Mouse (Mus musculus) gastrocnemius, postnatal 10 days (tissue): ENCODE measurements around the gene Cpz. TPM values are rescaled to one million over a fixed set of nuclear protein-coding genes. Genes with fewer than 3 reads are reported as not detected.

Experiments
- DNase-seq: peaks from one replicate; pipeline ENCODE4 v3.0.0; 2021; ENCODE audit warnings: mixed read lengths
- long read RNA-seq, 2 experiments: library from polyadenylated mRNA; stranded (forward); transcript quantifications; one replicate each; pipeline ENCODE4 v2.0.0; 2021
- total RNA-seq, 2 experiments: library from RNA; stranded (reverse); gene quantifications; 2 replicates each; pipeline ENCODE4 v1.2.3; 2021

Gene Cpz
- total RNA-seq = 10 to 100 TPM; 18.3 to 26.3 TPM
- long read RNA-seq, experiment 1, transcript Cpz-201 (11 exons, 2,245 nt) = major isoform, 12 of 15 reads
- long read RNA-seq, experiment 1, partial matches to known transcripts = 3 of 15 reads
- long read RNA-seq, experiment 1, other reads (novel, unspliced or antisense) = 0 of 15 reads
- long read RNA-seq, experiment 2, transcript Cpz-201 (11 exons, 2,245 nt) = major isoform, 10 of 14 reads
- long read RNA-seq, experiment 2, partial matches to known transcripts = 3 of 14 reads
- long read RNA-seq, experiment 2, other reads (novel, unspliced or antisense) = 1 of 14 reads

DNA sequence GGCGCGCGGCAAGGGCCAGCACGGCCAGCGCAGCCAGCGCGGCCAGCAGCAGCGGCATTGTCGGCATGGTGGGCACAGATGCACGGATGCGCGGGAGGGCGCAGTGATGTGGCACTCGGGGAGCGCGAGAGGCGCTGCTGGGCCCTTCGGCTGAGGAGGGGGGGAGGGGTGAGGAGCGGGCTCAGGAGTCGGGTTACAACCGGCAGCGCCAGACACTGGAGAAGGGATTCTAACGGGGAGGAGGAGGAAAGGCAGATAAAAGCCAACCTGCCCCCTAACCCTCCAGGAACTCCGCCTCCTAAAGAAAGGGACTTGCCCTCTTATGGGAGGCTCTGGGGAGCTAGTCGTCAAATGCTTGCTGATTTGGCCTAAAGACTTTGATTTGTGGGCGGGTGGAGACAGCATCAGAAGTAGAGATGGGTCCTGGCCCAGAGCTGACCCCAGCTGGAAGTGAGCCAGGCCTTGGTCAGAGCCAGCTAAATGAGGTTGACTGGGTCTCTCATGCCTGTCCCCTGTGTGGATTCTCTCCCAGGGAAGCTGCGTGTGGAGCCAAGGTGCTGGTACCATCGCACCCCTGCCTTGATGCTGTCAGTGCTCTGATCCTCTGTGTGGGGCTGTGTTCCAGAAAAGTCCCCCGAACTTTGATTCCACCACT is at the start of gene Cpz:
TSS of gene Cpz (minus strand) at position 230 of the 655 bp plus-strand sequence.
- DNase-seq = peak; percentile 53

DNA sequence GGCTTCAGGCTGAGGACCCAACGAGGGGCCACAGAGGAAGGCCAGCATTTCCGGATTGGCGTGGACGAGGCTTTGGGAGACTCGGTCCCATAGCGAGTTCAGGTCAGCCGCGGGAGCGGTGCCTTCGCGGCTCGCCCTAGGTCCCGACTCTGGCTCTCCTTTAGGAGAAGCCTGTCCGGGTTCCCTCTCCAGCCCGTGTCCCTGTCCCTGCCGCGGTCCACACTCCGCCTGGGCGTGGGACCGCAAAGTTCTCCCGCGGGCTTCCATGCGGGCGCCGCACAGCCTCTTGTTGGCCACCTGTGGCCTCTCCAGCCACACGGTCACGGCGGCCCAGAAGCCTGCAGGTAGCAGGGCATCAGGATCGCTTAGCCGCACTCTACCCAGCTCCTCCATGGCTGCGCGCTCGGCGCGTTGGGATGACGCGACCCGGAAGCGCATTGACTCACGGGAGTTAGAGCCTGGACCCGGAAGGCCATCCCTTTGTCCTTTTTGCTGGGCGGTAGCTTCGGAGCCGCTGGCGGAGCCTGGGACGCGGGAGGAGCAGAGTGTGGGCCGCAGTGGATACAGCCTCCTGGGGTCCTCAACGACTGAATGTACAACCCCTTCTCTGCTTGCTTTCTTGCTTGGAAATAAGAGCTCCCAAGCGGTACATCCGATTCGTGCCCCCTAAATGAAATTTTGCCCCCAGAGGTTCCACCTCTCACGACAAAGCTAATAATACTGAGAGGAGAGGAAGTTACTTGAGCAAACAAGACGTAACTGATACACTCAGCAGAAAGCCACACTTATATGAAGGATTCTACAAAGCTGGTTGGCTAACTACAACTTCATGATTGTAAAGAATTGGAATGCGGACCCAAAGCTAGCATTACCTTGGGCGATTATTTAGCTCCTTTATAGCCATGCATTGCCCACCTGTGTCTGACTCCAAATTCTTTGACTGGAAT is 49.4 kb upstream of the Cpz start, which contains the start of gene Trmt44:
TSS of gene Trmt44 (minus strand) at position 418 of the 947 bp plus-strand sequence.
- DNase-seq = peak; percentile 91

GRCm38 (mm10) chr5:35571546-35571945 is 46.0 kb upstream of the Cpz start:
- DNase-seq = no peak

GRCm38 (mm10) chr5:35566632-35567031 is 41.1 kb upstream of the Cpz start:
- no peak for DNase-seq

DNA sequence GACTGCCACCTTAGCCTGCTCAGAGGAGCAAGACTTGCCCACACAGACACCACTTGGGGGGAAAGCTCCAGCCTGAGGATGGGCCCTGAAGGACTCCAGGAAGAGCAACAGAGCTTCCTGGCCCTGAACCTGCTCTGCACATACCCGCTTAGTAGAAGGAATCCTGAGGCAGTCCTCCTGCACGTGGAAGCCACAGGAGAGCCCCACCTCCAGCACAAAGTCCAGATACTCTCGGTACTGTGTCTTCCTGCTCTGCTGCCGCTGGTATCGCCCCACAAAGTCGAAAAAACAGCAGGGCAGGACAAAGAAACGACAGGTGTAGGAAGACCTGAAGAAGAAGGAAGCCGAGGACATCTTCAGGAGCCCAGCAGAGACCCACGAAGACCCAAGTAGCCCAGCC is 39.7 kb upstream of the Cpz start:
- no peak for DNase-seq

GRCm38 (mm10) chr5:35563449-35563848 is 38.0 kb upstream of the Cpz start:
- DNase-seq = peak; percentile 91

DNA sequence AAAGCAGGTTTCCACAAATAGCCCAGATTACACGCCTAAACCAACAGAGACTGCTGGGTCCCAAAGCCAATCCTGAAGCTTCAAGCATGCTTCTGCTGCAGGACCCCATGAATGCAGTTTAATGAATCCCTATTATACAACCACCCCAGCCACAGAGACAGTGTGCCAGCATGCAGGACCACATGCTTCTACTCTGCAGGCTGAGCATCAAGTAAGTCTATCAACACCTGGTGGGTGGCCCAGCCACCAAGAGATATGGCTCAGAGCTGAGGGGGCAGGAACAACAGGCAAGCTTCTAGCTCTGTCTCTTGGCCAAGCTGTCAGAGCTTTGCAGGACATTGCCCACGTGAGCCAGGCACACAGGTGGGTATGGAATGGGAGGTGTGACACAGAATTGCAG is 37.1 kb upstream of the Cpz start:
- DNase-seq = no peak

GRCm38 (mm10) chr5:35559447-35559846 is 33.9 kb upstream of the Cpz start:
- no peak for DNase-seq

- DNase-seq = no peak
Observed at GRCm38 (mm10) chr5:35557946-35558621, 32.6 kb upstream of the Cpz start.

GRCm38 (mm10) chr5:35556393-35556792 is 30.9 kb upstream of the Cpz start:
- DNase-seq = no peak

DNA sequence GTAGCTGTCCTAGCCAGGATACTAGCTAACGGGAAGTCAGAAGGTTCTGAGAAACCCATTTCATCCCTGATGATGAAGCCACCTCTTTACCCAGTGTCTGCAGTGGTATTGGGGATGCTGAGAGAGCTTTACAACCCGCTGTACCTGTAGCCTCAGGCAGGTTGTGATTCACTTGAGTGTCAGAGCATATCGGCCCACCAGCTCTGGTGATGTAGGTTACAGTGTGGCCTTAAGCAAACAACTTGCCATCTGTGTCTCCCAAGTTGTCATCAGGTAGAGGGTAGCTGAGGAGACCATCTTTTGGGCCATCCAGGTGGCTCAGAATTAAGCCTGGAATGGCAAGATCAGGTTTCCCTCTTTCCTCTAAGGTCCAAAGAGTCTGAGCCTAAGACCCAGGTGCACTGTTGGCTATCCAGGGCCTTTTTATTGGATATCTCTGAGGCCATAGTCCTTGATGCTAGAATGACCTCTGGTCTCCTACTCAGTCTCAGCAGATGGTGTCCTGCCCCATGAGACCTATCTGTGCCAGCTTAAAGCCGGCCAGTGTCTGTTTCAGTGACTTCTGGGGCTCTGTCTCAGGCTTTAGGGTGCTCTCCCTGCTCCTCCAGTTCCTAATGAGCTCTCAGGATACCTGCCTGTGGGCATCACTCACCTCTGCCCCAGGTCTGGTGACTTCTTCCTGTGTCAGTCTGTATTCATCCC is 27.5 kb upstream of the Cpz start:
- DNase-seq = no peak

DNA sequence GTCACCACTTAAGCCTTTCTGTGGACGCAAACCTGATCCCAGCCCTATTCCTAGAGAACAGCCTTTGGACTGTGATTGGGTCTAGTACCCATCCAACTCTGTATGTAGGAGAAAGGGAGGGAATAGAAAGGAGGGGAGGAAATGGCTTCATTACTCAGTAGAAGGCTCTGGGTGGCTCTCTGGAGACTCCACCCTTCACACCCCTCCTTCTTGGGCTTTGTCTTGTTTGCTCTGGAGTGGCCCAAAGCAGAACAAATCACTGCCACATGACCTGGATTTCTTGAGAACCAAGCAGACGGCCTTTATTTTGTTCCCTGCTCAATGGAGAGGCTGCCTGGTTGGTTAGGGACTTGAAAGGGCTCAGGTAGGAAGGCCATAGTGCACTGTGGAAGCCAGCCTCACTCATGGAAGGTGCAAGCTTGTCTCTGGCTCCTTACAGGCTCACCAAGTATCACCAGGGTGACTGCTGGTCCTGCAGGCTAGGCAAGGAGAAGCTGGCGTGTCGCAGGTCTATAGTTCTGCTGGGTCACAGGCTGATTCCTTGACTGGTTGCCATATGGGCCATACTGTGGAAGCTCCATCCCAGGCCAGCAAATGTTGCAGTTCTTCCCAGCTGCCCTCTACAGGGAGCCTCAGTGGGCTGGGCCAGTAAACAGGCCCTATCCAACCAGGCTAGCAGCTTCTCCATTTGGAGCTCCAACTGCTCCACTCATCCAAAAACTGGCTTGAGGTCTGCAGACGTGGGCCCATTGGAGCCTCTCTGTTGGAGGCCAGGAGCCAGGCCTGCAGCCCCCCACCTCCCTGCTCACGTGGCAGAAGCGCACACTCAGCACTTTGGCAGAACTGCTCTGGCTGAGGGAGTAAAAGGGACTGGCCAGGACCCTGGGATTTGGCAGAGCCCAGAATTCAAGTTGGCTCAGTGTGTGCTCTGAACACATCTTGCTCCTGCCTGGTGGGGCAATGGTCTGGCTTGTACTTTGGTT is 26.6 kb upstream of the Cpz start:
- DNase-seq = no peak

- no peak for DNase-seq
Observed at GRCm38 (mm10) chr5:35546127-35546526, 20.6 kb upstream of the Cpz start.

DNA sequence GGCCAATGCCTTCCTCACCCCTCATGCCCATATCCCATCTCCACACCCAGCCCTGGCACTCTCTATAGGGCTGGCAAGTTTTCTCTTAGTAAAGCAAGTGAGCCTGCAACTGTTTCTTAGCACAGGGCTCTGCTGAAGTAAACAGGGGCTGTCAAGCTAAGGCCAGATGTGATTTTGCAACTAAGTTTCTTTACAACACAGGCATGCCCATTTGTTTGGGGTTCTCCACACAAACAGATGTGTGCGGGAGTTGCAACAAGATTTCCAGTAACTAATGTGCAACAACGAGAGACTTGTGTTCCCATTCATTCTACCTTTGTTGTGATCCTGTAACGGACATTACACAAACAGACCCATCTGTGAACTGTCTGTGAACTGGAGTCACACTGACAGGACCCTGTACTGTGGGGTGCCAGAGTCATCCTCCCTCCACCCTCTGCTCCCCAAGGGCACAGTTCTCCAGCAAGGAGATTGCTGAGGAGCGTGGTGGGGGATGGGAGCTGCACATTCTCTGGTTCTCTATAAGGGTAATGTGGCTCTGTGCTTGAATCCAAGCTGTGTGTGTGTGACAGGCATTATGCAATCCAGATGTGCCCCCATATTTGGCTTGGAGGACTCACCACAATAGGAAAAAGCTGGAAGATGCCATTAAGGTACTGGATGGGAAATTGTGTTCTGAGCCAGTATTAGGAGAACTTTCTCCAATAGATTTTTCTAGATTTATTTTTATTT is 15.7 kb upstream of the Cpz start:
- no peak for DNase-seq

DNA sequence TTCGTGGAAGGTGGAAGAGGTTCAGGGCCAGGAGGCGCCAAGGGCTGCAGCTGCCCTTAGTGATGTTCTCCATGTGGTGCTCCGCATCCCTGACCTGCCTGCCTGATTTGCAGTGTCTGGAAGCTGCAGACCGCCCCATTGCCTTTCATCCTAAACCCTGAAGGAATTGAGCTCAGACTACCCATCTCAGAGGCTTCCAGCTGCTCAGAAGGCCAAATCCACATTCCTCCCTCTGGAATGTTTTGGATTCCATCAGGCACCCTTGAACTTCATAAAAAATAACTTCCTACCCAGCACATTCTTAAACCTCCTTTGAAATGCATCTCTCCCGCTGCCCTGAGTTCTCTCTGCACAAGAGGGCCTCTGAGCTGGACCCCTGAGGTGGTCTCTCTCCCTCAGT is 15.1 kb upstream of the Cpz start:
- no peak for DNase-seq

GRCm38 (mm10) chr5:35539576-35539975 is 14.1 kb upstream of the Cpz start:
- DNase-seq = no peak

- DNase-seq = peak; percentile 50
Observed at GRCm38 (mm10) chr5:35538022-35538421, 12.5 kb upstream of the Cpz start.

GRCm38 (mm10) chr5:35537474-35537873 is 12.0 kb upstream of the Cpz start:
- DNase-seq = no peak

- DNase-seq = no peak
Observed at GRCm38 (mm10) chr5:35536271-35536670, 10.8 kb upstream of the Cpz start.

DNA sequence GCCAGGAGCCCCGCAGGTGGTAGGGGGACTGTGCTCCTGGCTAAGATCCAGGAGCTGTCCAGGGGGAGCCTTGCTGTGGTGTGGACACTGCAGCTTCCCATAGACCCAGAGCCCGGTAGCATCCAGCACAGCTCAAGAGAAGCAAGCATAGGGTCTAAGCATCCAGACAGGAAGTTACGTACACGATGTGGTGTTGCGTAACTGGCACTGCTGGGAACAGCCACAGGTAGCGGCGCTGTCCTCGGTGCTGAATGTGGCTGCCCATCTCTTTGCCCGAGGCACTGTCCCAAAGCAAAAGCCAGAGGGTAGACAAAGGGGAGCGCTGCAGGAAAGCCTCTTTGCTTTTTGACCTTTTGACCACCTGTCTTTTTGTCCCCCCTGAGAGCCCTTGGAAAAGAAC is 6.1 kb upstream of the Cpz start:
- no peak for DNase-seq
